ENCODE assay signal across 8 mouse cellular contexts in the genomic region with DNA sequence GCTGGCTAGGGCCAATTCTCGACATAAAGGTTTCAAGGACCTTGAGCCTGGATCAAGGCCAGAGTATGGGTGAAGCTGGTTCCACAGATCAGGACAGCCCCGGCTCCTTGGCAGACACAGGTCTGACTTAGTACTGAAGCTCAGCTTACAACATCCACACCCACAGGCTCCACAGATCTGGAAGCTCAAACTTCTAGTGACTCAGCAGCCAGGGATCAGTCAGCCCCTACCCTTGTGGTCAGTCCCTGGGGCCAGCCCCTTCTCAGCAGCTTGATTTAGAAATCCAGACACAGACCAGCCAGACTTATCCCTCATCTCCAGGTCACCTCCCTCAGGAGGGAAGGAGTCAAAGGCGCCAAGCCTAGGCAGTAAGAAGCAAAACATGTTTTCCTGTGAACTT. TPM values are rescaled to one million over a fixed set of nuclear protein-coding genes. Genes with fewer than 3 reads are reported as not detected.
DNase-seq lines count a peak whose midpoint lies in the region; ATAC-seq and TF ChIP-seq lines count a peak whose summit lies in the region.

No protein-coding gene starts in this region.

- no peaks in the 10 kb centered on the region for H3K27me3 ChIP-seq in liver, adult 2 months (ENCODE audit: control insufficient read depth, insufficient read depth, low read length)
- no peaks in the 10 kb centered on the region for H3K27me3 ChIP-seq in midbrain, embryonic 10.5 days (ENCODE audit: low read depth, poor library complexity, severe bottlenecking)

- H3K4me3 ChIP-seq in liver, adult 2 months (ENCODE audit: insufficient read depth, low read depth, low read length): no peak overlapping the region
- H3K4me3 ChIP-seq in brown adipose tissue, adult 24 weeks (ENCODE audit: insufficient read depth, low read depth, low read length): no peak overlapping the region
- H3K4me3 ChIP-seq in midbrain, embryonic 10.5 days: no peak overlapping the region

- TF ChIP-seq POLR2A in liver, adult 2 months (IDR thresholded peaks at IDR 0.05; ENCODE audit: extremely low read depth, insufficient read depth, low read length): no peak

- 40% methylated on average over 3 of the region's 3 CpGs for WGBS in liver, adult 2 months
- WGBS in midbrain, embryonic 10.5 days: 82% methylated on average over 3 of the region's 3 CpGs

- H3K9me3 ChIP-seq in midbrain, embryonic 10.5 days (replicated peaks): no peaks in the 10 kb centered on the region

- peak; percentile 29 for DNase-seq in liver, adult 2 months (ENCODE audit: extremely low read depth, low read depth, low spot score)
- no peak for DNase-seq in liver
- peak; percentile 72 to 74 for DNase-seq in heart, postnatal 10 days
- peak; percentile 48 for DNase-seq in ovary, postnatal 14 days (ENCODE audit: low spot score)
- DNase-seq in T-cell, adult 2 months (ENCODE audit: low spot score): no peak
- DNase-seq in midbrain, embryonic 10.5 days (ENCODE audit: low spot score): no peak

- H3K36me3 ChIP-seq in liver, adult 2 months (ENCODE audit: control insufficient read depth, insufficient read depth, low read length): peaks cover 5% of the 10 kb centered on the region; the same call in 1 of the 2 replicates
- H3K36me3 ChIP-seq in midbrain, embryonic 10.5 days: peaks cover 100% of the 10 kb centered on the region

- TF ChIP-seq CTCF in liver, adult 2 months (IDR thresholded peaks at IDR 0.05; ENCODE audit: low read depth, low read length): no peak

- intact Hi-C loops in heart, postnatal 10 days (cut with DNase I): no loop called here

- no peak overlapping the region for H3K27ac ChIP-seq in liver, adult 2 months (replicated peaks; ENCODE audit: insufficient read depth, low read depth, low read length)
- H3K27ac ChIP-seq in brown adipose tissue, adult 24 weeks (replicated peaks; ENCODE audit: low read depth, low read length): peak overlapping the region; percentile 83
- H3K27ac ChIP-seq in midbrain, embryonic 10.5 days (replicated peaks): no peak overlapping the region

- no peaks in the 10 kb centered on the region for H3K4me1 ChIP-seq in liver, adult 2 months (ENCODE audit: control insufficient read depth, insufficient read depth, low read length)
- H3K4me1 ChIP-seq in brown adipose tissue, adult 24 weeks (ENCODE audit: control insufficient read depth, insufficient read depth, insufficient read length, low read length): peaks cover 19% of the 10 kb centered on the region
- peaks cover 3% of the 10 kb centered on the region for H3K4me1 ChIP-seq in midbrain, embryonic 10.5 days

- no peak overlapping the region for H3K9ac ChIP-seq in liver, adult 2 months (ENCODE audit: low read depth, low read length)

- H3K79me2 ChIP-seq in liver, adult 2 months (ENCODE audit: control insufficient read depth, insufficient read depth, low read length): no peaks in the 10 kb centered on the region

- ATAC-seq in megakaryocyte, adult 5-6 weeks (ENCODE audit: poor library complexity, severe bottlenecking): no peak

RNA-seq across cellular contexts. Expression of gene Derl3, which starts 5.6 kb away (rescaled TPM):
- total RNA-seq in liver, adult 2 months (2014; rRNA removed): 2.1 and 6.4 TPM in 2 replicates
- 6.4 and 15.0 TPM in 2 replicates for polyA plus RNA-seq in liver, adult 2 months (2012; rRNA removed)
- not detected in 2 replicates for polyA plus RNA-seq in brown adipose tissue, adult 24 weeks (2012; ENCODE audit: insufficient read depth, insufficient read length, missing spikeins)
- under 1 TPM in 1 of 2 experiments, not detected in 1; 0.48 TPM for total RNA-seq in heart, postnatal 10 days (2021)
- 0.41 and 0.89 TPM in 2 replicates for total RNA-seq in megakaryocyte, adult 5-6 weeks (2015)
- total RNA-seq in megakaryocyte, adult 5-6 weeks (2017): not detected in 2 replicates
- 1.4 and 1.8 TPM in 2 replicates for polyA plus RNA-seq in midbrain, embryonic 10.5 days (2016; fragmentation: Nextera tagmentation; extraction: Ambion mirVana)

RNA-seq across cellular contexts. Expression of gene Smarcb1, which starts 22.6 kb away (rescaled TPM):
- total RNA-seq in liver, adult 2 months (2014; rRNA removed): 10.9 and 13.6 TPM in 2 replicates
- 15.9 and 18.1 TPM in 2 replicates for polyA plus RNA-seq in liver, adult 2 months (2012; rRNA removed)
- polyA plus RNA-seq in brown adipose tissue, adult 24 weeks (2012; ENCODE audit: insufficient read depth, insufficient read length, missing spikeins): 27.2 and 35.3 TPM in 2 replicates
- 10 to 100 TPM; 41.3 to 44.8 TPM for total RNA-seq in heart, postnatal 10 days (2021)
- 44.0 and 46.2 TPM in 2 replicates for total RNA-seq in megakaryocyte, adult 5-6 weeks (2015)
- total RNA-seq in megakaryocyte, adult 5-6 weeks (2017): 40.6 and 48.4 TPM in 2 replicates
- 294 and 296 TPM in 2 replicates for polyA plus RNA-seq in midbrain, embryonic 10.5 days (2016; fragmentation: Nextera tagmentation; extraction: Ambion mirVana)

RNA-seq across cellular contexts. Expression of gene Chchd10, which starts 34.1 kb away (rescaled TPM):
- total RNA-seq in liver, adult 2 months (2014; rRNA removed): 657 and 788 TPM in 2 replicates
- polyA plus RNA-seq in liver, adult 2 months (2012; rRNA removed): 1,775 and 1,843 TPM in 2 replicates
- 3,122 and 3,143 TPM in 2 replicates for polyA plus RNA-seq in brown adipose tissue, adult 24 weeks (2012; ENCODE audit: insufficient read depth, insufficient read length, missing spikeins)
- total RNA-seq in heart, postnatal 10 days (2021): 1,000 to 10,000 TPM; 1,157 to 1,242 TPM
- 7.1 and 9.3 TPM in 2 replicates for total RNA-seq in megakaryocyte, adult 5-6 weeks (2015)
- total RNA-seq in megakaryocyte, adult 5-6 weeks (2017): 8.1 and 15.7 TPM in 2 replicates
- 6.9 and 7.5 TPM in 2 replicates for polyA plus RNA-seq in midbrain, embryonic 10.5 days (2016; fragmentation: Nextera tagmentation; extraction: Ambion mirVana)

RNA-seq across cellular contexts. Expression of gene Mmp11, which starts 37.5 kb away (rescaled TPM):
- total RNA-seq in liver, adult 2 months (2014; rRNA removed): 0.18 and 1.5 TPM in 2 replicates
- polyA plus RNA-seq in liver, adult 2 months (2012; rRNA removed): 1.4 and 1.6 TPM in 2 replicates
- polyA plus RNA-seq in brown adipose tissue, adult 24 weeks (2012; ENCODE audit: insufficient read depth, insufficient read length, missing spikeins): 4.1 and 7.6 TPM in 2 replicates
- total RNA-seq in heart, postnatal 10 days (2021): 1 to 10 TPM; 8.6 to 9.9 TPM
- total RNA-seq in megakaryocyte, adult 5-6 weeks (2015): not detected in 2 replicates
- not detected in 2 replicates for total RNA-seq in megakaryocyte, adult 5-6 weeks (2017)
- polyA plus RNA-seq in midbrain, embryonic 10.5 days (2016; fragmentation: Nextera tagmentation; extraction: Ambion mirVana): 23.7 and 38.2 TPM in 2 replicates

RNA-seq across cellular contexts. Expression of gene Mif, which starts 38.8 kb away (rescaled TPM):
- total RNA-seq in liver, adult 2 months (2014; rRNA removed): 211 and 380 TPM in 2 replicates
- polyA plus RNA-seq in liver, adult 2 months (2012; rRNA removed): 1,030 and 1,462 TPM in 2 replicates
- polyA plus RNA-seq in brown adipose tissue, adult 24 weeks (2012; ENCODE audit: insufficient read depth, insufficient read length, missing spikeins): 129 and 141 TPM in 2 replicates
- total RNA-seq in heart, postnatal 10 days (2021): 100 to 1,000 TPM; 321 to 324 TPM
- 68.9 and 73.4 TPM in 2 replicates for total RNA-seq in megakaryocyte, adult 5-6 weeks (2015)
- 87.4 and 123 TPM in 2 replicates for total RNA-seq in megakaryocyte, adult 5-6 weeks (2017)
- polyA plus RNA-seq in midbrain, embryonic 10.5 days (2016; fragmentation: Nextera tagmentation; extraction: Ambion mirVana): 2,515 and 3,289 TPM in 2 replicates

Comparison
In these comparisons a context has a peak if more than half of its experiments do, and no peak if none do; other contexts are left out.
1. DNase-seq: peak in liver, adult 2 months (single experiment), heart, postnatal 10 days (2 of 2) and ovary, postnatal 14 days (single experiment); none in liver (single experiment), T-cell, adult 2 months (single experiment) and midbrain, embryonic 10.5 days (single experiment).
2. RNA of gene Chchd10, which starts 34.1 kb away (total RNA-seq): 1,157 to 1,242 TPM in heart, postnatal 10 days and 657 to 788 TPM in liver, adult 2 months; 7.1 to 15.7 TPM in megakaryocyte, adult 5-6 weeks; every median in the first group is over 10 times any median in the second.